Mouse (Mus musculus) bone marrow, adult 2 months (tissue): ENCODE data around the gene Atxn1.

ENCODE experiments used
- CTCF ChIP-seq: fragments of 200-500 bp; IDR thresholded peaks from 2 replicates; pipeline ENCODE4 v1.5.1; 2011; ENCODE audit warnings: low read length, control low read depth; ENCODE audit not compliant: control insufficient read depth, insufficient read depth
- POLR2A ChIP-seq: fragments of 200-500 bp; IDR thresholded peaks from 2 replicates; pipeline ENCODE4 v1.6.1; 2011; ENCODE audit warnings: low read depth, mild to moderate bottlenecking, control low read depth, low read length, borderline replicate concordance; ENCODE audit not compliant: control insufficient read depth

GRCm38 (mm10) chr13:45620687-45621086 is 344.1 kb downstream of the Atxn1 start:
- TF ChIP-seq CTCF (no peak), POLR2A (no peak)
